Mouse (Mus musculus): Measurements from ENCODE around the gene Slc27a5. TPM values are rescaled to one million over a fixed set of nuclear protein-coding genes. Genes with fewer than 3 reads are reported as not detected.
A peak's percentile ranks its signal among the peaks of the same experiment; 100 is the strongest.

The Slc27a5 gene
- total RNA-seq, 2 experiments from 2014 or later, result not detected

DNA sequence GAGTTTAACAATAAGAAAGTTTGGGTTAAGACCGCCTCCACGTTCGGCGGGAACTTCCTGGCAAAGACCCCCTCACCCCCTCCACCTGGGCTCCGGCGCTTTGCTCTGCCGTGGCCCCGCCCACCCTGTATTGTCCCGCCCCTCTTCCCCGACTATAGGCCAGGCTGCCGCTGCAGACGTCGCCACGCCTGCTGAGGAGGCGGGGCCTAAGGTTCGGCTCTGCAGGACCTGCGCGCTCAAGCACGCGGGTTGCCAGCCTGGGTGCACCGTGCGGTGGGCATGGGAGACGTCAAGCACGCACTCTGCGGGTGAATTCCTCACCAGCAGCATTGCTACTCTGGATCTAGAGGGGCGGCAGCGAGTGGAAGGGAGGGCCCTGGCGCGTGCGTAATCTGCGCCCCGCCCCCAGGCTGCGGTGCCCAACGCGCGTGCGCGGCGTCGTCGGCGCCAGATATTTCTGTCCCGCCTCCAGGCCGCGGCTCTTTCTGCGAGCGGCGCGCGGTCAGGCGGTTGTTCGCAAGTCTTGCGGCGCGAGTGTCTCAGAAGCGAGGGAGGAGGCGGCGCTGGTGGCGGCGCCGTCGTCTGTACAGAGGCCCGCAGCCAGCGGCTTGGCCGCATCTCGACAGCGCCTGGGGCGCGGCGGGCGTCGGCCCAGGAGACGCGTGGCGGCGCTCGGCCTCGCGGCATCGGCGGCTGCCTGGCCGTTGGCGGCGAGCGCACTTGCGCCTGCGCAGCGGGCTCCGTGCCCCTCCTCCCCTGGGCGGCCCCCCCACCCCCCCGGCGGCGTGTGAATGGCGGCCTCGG lies 26.1 kb upstream of the Slc27a5 start:
- peak; percentile 94 to 96 for DNase-seq

GRCm38 (mm10) chr7:13022773-13023535 lies 25.0 kb upstream of the Slc27a5 start:
- DNase-seq, result peak; percentile 63 to 84

DNA sequence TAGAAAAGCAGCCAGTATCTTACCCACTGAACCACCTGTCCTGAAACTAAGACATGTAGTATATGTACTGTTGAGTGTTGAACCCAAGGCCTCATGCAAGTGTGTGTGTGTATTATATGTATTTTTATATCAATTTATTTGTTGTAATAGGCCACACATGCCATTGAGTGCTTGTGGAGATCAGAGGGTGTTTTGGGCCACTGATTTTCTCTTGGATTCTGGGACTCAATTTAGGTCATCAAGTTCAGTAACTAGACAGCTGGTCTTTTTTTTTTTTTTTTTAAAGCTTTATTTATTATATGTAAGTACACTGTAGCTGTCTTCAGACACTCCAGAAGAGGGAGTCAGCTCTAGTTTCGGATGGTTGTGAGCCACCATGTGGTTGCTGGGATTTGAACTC lies 17.2 kb upstream of the Slc27a5 start:
- DNase-seq, result no peak

- DNase-seq, result no peak
Measured at GRCm38 (mm10) chr7:13014275-13014839, 16.4 kb upstream of the Slc27a5 start.

- no peak for DNase-seq
Measured at GRCm38 (mm10) chr7:13013671-13014070, 15.7 kb upstream of the Slc27a5 start.

DNA sequence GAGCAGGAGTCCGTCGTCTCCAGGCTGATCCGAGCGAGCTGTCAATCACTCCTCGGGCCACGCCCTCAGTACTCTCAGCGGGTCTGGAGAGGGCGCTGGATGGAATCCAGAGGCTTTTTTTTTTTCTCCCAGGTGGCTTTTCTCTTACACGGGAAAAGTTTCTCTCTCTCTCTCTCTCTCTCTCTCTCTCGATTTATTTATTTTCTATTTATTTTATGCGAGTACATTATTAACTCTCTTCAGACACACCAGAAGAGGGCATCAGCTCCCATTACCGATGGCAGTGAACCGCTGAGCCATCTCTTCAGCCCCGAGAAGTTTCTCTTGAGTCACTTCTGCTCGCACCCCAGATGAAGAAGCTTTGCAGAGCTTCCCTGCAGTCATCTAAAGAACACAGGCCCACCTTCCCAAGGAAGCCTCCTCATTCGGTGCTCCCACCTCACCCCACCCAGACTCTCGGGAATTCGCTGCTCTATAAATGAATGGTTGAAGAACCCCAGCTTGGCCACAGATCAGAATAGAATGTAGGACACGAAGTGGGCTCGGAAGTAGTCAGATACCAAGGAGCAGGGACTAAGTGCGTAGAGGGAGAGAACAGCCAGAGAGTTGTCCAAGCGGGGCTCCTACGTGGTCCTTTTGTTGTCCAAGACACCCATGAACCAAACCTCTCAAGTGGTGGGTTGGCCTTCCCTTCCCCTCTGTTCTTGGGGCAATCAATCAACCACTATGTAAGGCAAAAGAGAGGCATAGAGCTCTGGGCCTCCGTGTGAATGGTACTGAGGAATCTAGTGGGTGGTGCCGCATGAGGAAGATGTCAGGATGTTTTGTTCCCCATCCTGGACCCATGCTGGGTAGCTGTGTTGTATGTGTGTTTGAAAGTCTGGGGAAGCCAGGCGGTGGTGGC lies 12.3 kb upstream of the Slc27a5 start, which contains the start of gene Zbtb45:
TSS of gene Zbtb45 (minus strand) at position 30 of the 904 bp plus-strand sequence.
- DNase-seq, result no peak

- DNase-seq, result peak; percentile 94 to 96
Measured at GRCm38 (mm10) chr7:13009143-13010004, 11.4 kb upstream of the Slc27a5 start.

DNA sequence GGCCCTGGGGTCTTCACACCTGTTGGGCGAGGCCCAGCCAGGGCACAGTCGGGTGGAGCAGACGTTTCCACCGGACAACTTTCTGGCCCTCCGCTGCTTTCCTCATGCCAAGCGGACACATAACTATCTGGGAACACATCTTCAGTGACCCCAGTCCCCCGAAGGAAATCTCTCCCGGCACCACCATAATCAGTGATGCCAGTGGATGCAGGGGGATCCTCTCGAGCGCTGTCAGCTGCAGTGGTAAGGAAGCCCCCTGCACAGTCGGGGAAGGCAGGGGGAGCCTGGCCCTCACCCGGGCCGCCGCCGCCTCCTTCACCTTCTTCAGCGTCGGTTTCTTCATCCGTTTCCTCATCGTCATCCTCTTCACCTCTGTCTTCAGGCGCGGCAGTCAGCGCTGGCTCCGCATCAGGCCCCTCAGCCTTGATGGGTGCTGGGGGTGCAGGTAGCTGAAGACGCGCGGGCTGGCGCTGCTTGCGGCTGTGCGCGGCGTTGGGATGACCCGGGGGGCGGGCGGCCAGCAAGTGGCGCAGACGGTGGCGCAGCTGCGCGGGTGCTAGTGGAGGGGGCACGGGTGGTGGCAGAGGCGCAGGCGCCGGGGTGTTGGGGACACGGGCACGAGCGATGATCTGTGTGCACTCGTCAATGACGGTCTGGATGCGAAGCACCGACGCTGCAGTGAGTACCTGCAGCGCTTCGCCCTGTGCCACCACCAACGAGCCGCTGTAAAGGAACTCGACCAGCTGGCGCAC lies 9.5 kb upstream of the Slc27a5 start:
- no peak for DNase-seq

DNA sequence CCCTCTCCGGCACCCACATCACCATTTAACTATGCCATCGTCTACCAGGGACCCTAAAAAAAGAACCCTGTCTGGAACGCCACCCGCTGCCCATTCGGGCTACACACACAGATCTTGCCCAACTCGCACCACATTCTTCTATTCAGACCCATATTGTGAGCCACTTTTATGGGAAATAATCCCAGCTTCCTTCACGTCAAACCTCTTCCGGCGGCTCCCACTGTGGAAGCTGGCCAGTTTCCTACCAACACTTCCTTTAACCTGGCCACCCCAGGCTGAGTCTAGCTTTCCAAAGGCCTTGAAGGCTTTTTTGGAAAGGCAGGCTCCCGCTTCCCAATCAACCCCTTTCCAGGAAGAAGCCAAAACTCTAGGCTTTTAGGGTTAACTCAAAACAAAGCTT lies 8.5 kb upstream of the Slc27a5 start:
- no peak for DNase-seq

DNA sequence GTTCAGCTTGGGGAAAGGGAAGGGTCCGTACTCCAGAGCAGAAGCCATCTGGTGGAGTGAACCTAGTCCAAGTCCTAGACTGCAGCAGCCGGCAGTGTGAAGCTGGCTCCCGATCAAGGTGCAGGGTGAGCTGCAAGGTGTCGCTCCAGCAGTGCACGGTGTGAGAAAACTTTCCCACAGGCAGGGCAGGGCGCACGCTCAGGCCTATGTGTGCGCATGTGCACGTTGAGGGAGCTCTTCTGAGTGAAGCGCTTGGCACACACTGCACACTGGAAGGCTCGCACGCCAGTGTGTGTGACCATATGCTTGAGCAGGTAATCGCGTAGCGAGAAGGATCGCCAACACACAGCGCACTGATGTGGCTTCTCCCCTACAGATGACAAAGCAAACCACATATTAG lies 8.0 kb upstream of the Slc27a5 start:
- no peak for DNase-seq

GRCm38 (mm10) chr7:13003380-13003779 lies 5.4 kb upstream of the Slc27a5 start:
- DNase-seq, result no peak

- DNase-seq, result no peak
Measured at GRCm38 (mm10) chr7:13001584-13001983, 3.6 kb upstream of the Slc27a5 start.

- no peak for DNase-seq
Measured at GRCm38 (mm10) chr7:12998851-12999250, 859 bp upstream of the Slc27a5 start, which contains the start of gene Trim28. Gene Trim28, plus strand, starts transcription at chr7:12999114.

GRCm38 (mm10) chr7:12997230-12997629 lies 762 bp downstream of the Slc27a5 start:
- no peak for DNase-seq

DNA sequence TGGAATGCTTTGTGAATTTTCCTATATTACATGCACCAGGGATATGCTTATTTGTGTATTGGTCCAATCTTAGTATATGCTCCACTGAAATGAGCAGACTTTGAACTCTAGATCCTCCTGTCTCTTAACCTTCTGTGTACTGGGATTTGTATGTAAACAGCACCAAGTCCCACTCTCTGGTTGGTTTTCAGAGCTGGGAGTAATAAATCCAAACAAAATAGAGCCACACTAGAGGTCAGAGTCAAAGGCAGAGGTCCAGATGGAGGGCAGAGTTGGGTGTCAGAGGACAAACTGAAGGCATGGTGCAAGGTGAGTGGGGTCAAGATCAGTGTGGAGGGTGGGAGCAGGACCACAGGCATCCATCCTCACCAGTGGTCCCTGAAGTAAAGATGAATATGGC lies 2.1 kb downstream of the Slc27a5 start:
- no peak for DNase-seq

DNA sequence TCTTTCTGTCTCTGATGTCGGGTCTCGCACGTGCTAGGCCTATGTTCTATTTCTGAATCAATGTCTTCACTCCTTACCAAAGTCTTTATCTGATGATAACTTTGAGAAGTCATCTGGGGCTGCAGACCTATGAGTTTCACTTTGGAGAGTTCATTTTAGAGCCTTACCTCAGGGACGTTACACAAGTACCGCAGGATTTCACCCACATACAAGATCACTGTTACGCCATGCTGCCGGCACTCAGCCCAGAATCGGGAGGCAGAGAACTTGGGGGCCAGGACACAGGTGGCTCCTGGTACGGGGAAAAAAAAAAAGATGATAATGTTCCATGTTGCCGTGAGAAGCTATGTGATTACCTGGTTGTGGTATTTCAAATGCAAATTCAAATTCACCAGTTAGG lies 4.8 kb downstream of the Slc27a5 start:
- no peak for DNase-seq

DNA sequence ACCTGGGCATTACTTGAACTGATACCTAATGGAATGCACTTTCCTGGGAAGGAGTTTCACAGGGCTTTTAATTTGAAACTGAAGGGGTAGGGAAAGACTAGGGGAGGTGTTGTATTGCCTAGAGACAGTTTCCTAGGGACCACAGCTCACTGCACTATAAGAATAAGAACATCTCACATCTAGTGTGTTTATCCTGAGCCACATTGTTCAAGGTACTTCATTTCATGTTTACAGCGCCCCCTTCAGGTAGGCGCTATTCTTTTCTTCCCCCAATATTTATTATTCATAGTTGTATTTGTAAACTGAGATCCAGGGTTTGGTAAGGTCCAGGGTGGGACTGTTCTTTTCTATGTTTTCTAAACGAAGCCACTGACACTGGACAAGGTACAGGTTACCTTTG lies 5.8 kb downstream of the Slc27a5 start:
- DNase-seq, result peak in 1 of 2 experiments; percentile 40

DNA sequence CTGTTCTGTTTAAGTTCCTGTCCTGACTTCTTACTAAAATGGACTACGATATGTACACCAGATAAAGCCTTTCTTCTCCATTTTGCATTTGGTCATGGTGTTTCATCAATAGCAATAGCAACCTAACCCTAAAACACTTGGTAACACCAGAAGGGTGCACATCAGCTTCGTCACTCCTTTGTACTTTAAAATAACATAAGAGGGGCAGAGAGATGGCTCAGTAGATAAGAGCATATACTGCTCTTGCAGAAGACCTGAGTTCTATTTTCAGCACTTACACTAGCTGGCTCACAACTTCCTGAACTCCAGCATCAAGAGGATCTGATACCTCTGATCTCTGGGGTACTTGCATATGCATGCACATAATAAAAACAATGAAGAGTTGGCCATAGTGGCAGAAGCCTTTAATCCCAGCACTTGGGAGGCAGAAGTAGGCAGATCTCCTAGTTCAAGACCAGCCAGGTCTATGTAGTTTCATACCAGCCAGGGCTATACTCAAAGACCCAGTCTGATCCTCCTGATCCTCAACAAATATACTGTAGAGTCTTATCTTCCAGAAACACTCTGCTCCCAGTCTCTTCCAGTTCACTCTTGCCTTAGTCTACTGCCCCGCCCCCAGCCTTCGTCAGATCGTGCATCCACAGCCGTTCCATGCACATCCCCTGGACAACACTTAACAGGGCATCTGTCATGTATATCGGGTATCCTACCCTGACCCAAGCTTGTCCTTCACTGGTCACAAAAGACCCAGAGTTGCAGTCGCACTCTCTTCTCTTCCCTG lies 10.4 kb downstream of the Slc27a5 start:
- no peak for DNase-seq

DNA sequence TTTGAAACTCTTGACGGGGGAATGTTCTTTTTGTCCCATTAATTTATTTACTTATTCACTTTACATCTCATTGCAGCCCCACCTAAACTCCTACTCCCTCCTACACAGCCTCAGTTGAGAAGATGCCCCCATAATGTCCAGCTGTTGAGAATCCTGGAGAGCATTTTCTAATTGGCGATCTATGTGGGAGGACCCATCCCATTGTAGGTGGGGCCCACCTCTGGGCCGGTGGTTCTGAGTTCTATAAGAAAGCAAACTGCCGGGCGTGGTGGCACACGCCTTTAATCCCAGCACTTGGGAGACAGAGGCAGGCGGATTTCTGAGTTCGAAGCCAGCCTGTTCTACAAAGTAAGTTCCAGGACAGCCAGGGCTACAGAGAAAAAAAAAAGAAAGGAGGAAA lies 11.1 kb downstream of the Slc27a5 start:
- DNase-seq, result no peak

All from heart, adult 18-20 months (tissue).